Mouse (Mus musculus): Measurements from ENCODE around the gene Cfap100. TPM values are rescaled to one million over a fixed set of nuclear protein-coding genes. Genes with fewer than 3 reads are reported as not detected.

Cfap100 gene
- total RNA-seq, 2 experiments from 2014 or later: 0.29 to 0.84 TPM

DNA sequence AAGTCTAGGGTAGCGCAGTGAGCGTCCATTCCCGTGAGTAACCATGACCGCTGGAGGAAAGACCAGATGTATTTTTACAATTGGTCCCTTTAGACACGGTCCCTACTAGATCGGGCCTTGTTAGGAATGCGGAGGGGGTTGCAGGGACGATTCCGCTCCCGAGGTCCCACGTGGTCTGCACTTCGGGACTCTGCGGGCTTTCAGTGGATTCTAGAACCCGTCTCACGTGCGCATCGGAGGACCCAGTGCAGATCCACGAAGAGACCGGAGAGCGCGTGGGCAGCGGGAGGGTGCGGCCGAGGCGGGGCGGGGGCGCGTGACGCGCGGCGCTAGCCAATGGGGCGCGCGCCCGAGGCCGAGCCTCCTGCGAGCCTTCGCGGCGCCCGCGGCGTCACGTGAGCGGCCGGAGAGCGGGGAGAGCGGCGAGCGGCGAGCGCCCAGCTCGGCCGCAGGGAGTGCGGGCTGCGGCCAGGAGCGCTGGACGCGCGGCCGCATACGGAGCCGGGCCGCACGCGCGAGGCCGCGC is 33.6 kb upstream of the Cfap100 start, which contains the start of gene Klf15:
TSS of gene Klf15 (plus strand) at position 396 of the 526 bp plus-strand sequence.
- intact Hi-C loops (cut with DNase I; ENCODE audit: low total_unique reads): no loop called here
- peak; percentile 86 for DNase-seq

GRCm38 (mm10) chr6:90461771-90462170 is 33.2 kb upstream of the Cfap100 start:
- DNase-seq: no peak

GRCm38 (mm10) chr6:90461181-90461580 is 32.6 kb upstream of the Cfap100 start:
- intact Hi-C loops (cut with DNase I; ENCODE audit: low total_unique reads): no loop called here
- DNase-seq: no peak

More at GRCm38 (mm10) chr6:90461771-90462170, 33.2 kb upstream of the Cfap100 start:
- intact Hi-C loops (cut with DNase I; ENCODE audit: low total_unique reads): no loop called here

GRCm38 (mm10) chr6:90457421-90457820 is 28.8 kb upstream of the Cfap100 start:
- intact Hi-C loops (cut with DNase I; ENCODE audit: low total_unique reads): no loop called here
- no peak for DNase-seq

DNA sequence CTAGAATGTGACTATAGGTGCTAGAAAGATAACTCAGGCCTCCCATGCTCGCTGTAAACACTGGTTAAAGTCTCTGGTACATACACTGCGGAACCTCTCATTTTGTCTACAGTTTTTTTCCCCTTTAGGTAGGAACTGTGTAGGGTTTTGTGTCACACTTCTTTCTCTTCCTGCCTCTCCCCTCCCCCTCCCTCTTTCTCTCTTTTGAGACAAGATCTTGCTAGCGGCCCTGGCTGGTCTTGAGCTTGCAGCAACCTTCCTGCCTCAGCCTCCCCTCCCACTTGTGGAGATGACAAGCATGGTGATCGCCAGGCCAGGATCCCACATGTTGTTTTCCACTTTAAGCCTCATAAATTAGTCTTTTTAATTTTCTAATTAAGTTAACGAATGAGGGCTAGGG is 25.2 kb upstream of the Cfap100 start:
- intact Hi-C loops (cut with DNase I; ENCODE audit: low total_unique reads): no loop called here
- no peak for DNase-seq

- no peak for DNase-seq
- intact Hi-C loops (cut with DNase I; ENCODE audit: low total_unique reads): no loop called here
These were observed 24.0 kb upstream of the Cfap100 start for GRCm38 (mm10) chr6:90452603-90453002.

GRCm38 (mm10) chr6:90451512-90451911 is 22.9 kb upstream of the Cfap100 start:
- DNase-seq: no peak
- intact Hi-C loops (cut with DNase I; ENCODE audit: low total_unique reads): no loop called here

- peak; percentile 76 for DNase-seq
- intact Hi-C loops (cut with DNase I; ENCODE audit: low total_unique reads): no loop called here
These were observed 22.1 kb upstream of the Cfap100 start for GRCm38 (mm10) chr6:90450697-90451096.

DNA sequence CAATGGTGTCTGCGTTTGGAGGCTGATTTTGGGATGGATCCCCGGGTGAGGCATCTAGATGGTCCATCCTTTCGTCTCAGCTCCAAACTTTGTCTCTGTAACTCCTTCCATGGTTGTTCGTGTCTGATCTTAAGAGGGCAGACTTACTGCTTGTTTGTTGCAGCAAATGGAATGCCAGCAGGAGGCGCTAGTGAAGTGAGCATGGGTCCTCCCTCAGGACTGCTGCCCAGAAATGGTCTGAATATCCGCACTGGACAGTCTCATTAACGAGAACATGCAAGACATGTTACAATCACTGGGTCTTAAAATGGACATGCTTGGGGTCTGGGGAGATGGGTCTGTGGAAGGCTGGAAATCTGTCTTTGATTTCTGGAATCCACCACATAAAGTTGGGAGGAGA is 21.6 kb upstream of the Cfap100 start:
- peak; percentile 89 for DNase-seq
- intact Hi-C loops (cut with DNase I; ENCODE audit: low total_unique reads): no loop called here

- intact Hi-C loops (cut with DNase I; ENCODE audit: low total_unique reads): loop anchor here (5.0 kb wide), 1 partner anchor 70 kb away; no protein-coding TSS in a partner anchor
- DNase-seq: no peak
These were observed 18.3 kb upstream of the Cfap100 start for GRCm38 (mm10) chr6:90446883-90447282.

GRCm38 (mm10) chr6:90437041-90437440 is 8.4 kb upstream of the Cfap100 start:
- intact Hi-C loops (cut with DNase I; ENCODE audit: low total_unique reads): no loop called here
- DNase-seq: no peak

DNA sequence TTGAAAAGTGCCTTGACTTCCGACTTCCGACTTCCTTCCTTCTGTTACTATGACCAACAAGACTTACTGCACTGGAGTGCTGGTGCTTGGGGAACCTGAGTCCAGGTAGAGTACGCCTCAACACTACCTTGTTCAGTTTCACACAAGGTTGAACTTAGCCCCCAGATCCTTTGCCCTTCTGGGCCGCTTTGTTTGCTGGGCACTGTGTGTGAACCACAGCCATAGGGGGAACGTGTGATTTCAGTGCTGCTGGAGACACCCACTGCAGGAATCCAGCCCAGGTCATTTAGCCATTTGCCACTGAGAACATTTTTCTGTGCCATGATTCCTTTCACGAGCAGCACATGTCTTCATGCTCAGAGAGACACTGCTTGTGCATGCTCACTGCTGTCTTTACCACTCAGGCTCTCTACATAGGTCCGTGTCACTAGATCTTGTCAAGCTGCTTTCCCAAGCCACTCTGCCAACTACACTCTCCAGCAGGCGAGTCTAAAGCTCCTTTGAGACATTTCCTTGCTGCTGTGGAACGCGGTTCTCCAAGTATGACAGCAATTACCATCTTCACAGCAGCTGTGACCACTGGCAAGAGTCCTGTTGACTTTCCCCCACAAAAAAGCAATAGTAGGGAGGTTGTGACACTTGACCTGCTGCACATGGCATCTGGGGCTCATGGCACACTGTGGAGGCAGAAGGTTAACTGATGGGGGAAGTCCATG is 7.8 kb upstream of the Cfap100 start:
- intact Hi-C loops (cut with DNase I; ENCODE audit: low total_unique reads): no loop called here
- no peak for DNase-seq

- peak; percentile 80 for DNase-seq
- intact Hi-C loops (cut with DNase I; ENCODE audit: low total_unique reads): no loop called here
These were observed 6.6 kb upstream of the Cfap100 start for GRCm38 (mm10) chr6:90435195-90435618.

DNA sequence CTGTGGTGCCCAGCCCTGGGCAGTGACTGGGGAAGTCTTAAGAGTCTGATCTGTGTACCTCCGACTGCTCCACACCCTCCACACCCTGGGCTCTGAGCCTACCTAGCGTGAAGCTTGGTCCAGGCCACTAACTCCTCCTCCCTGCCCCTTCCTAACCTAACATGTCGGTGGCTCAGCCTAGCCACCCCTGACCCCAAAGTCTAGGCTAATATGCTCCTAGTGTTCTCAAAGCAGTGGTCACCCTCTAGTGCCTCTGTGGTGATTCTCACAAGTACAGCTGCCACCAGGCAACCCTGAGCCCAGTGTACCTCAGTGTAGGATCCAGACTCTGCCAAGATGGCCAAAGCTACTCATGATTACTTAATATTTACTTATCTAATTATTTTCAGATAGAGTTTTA is 6.1 kb upstream of the Cfap100 start:
- intact Hi-C loops (cut with DNase I; ENCODE audit: low total_unique reads): loop anchor here (5.0 kb wide), 1 partner anchor 103 kb away; no protein-coding TSS in a partner anchor
- DNase-seq: no peak

DNA sequence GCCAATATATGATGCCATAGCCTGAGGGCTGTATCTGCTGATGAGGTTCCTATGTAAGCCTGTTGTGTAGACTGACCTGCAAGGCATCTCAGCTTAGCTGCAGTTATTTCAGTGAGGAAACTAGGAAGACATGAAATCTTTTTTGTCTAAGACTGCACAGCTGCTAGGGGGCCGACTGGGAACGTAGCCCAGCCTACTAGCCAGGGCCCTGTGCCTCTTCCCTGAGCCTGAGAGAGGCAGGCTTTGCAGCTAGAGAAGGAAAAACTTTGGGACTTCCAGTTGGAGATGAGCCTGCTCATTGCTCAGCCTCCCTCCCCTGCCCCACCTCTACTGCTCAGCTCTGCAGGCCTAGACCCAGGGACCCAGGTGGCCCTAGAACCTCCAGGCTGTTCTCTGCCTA is 2.9 kb upstream of the Cfap100 start:
- peak; percentile 66 for DNase-seq
- intact Hi-C loops (cut with DNase I; ENCODE audit: low total_unique reads): loop anchor here (5.0 kb wide), 1 partner anchor 106 kb away; no protein-coding TSS in a partner anchor

- intact Hi-C loops (cut with DNase I; ENCODE audit: low total_unique reads): loop anchor here (2.0 to 10.0 kb wide), 4 partner anchors 61 to 755 kb away; partner anchors contain the start of gene Zxdc
- DNase-seq: no peak
These were observed 1.3 kb upstream of the Cfap100 start for GRCm38 (mm10) chr6:90429911-90430310.

DNA sequence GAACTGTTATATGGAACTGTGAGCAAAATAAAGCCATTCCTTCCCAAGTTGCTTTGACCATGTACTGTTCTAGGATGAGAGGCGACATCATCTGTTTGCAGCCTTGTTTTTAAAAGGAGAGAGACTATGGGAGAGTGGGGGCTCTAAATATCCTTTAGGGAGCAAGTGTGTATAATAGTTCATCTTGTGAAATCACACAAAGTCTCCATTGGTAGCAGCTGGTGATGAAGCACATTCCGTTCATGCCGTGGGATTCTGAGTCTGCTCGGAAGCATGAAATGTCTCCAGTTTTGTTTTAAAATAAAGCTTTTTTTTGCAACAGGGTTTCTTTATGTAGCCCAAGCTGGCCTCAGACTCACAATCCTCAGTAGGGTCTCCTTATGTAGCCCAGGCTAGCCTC is 2.6 kb downstream of the Cfap100 start:
- intact Hi-C loops (cut with DNase I; ENCODE audit: low total_unique reads): loop anchor here (10.0 kb wide), 2 partner anchors 81 to 751 kb away; no protein-coding TSS in a partner anchor
- no peak for DNase-seq

DNA sequence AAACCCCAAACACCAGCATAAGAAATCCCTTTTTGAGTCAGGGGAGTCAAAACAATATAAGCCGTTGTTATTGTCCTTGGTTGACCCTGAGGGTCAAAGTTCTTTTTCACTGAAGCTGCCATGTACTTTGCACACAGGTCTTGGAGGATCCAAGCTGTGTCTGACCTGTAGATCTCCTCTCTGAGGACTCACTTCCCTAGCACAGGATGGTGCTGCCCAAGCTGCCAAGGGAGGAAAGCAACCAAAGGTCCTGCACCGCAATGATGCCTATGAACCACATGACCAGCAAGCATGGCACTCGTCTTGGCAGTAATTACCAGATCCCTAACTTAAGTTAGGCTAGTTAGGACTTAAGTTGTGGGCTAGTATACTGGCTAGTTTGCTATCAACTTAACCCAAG is 3.2 kb downstream of the Cfap100 start:
- DNase-seq: no peak
- intact Hi-C loops (cut with DNase I; ENCODE audit: low total_unique reads): loop anchor here (10.0 kb wide), 2 partner anchors 81 to 751 kb away; no protein-coding TSS in a partner anchor

GRCm38 (mm10) chr6:90422565-90422964 is 6.0 kb downstream of the Cfap100 start:
- intact Hi-C loops (cut with DNase I; ENCODE audit: low total_unique reads): loop anchor here (10.0 kb wide), 2 partner anchors 78 to 748 kb away; no protein-coding TSS in a partner anchor
- peak; percentile 82 for DNase-seq

GRCm38 (mm10) chr6:90411926-90412325 is 16.7 kb downstream of the Cfap100 start:
- no peak for DNase-seq
- intact Hi-C loops (cut with DNase I; ENCODE audit: low total_unique reads): no loop called here

DNA sequence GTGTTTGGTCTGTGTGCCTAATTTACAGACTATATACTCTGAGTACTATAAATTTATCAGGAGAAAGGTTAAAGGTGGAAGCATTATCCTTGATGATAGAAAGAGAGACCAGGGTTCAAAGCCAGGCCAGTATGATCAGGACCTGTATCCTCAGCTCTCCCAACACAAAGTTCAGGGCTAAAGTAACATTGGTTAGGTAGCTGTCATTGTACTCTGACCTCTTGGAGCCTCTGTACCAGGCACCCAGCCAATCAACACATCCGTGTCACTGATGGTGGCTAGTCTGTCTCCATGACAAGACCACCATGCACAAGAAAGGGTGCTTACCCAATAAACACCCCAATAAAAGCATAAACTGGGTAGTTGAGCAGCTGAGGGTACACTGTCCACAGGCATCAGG is 17.6 kb downstream of the Cfap100 start:
- intact Hi-C loops (cut with DNase I; ENCODE audit: low total_unique reads): no loop called here
- DNase-seq: no peak
